Mouse (Mus musculus) liver, postnatal 0 days (tissue): ENCODE data around the gene Spsb3.

ENCODE experiments used
- CTCF ChIP-seq: sonication (generic); IDR thresholded peaks from 2 replicates; pipeline ENCODE4 v1.5.1; 2016; ENCODE audit warnings: antibody characterized with exemption, low read depth
- EP300 ChIP-seq: IDR thresholded peaks from 2 replicates; pipeline ENCODE4 v1.6.1; 2016; ENCODE audit warnings: antibody characterized with exemption, low read depth, mild to moderate bottlenecking

GRCm38 (mm10) chr17:24844525-24844924, 41.9 kb upstream of the Spsb3 start:
- no peak for TF ChIP-seq CTCF
- no peak for TF ChIP-seq EP300
